Mouse (Mus musculus) 3134 (cell line): ENCODE data around the gene Rpl3l.
"Not testable (repeated sequence)": the region's sequence is repeated elsewhere in the genome, so short reads cannot be mapped to it uniquely, and the experiment has no call there.

Experiments used
- DNase-seq: peaks from one replicate; pipeline ENCODE4 v3.0.0-alpha.2; 2011; ENCODE audit warnings: low spot score; ENCODE audit not compliant: insufficient read length; ENCODE audit errors: extremely low read depth

The Rpl3l gene

GRCm38 (mm10) chr17:24718938-24719337 lies 8.7 kb upstream of the Rpl3l start:
- DNase-seq: not testable (repeated sequence)

GRCm38 (mm10) chr17:24719494-24720222 lies 8.0 kb upstream of the Rpl3l start:
- DNase-seq: peak; percentile 99

GRCm38 (mm10) chr17:24720616-24721015 lies 7.0 kb upstream of the Rpl3l start:
- DNase-seq: not testable (repeated sequence)

GRCm38 (mm10) chr17:24721383-24721955 lies 6.2 kb upstream of the Rpl3l start:
- DNase-seq: not testable (repeated sequence)

DNA sequence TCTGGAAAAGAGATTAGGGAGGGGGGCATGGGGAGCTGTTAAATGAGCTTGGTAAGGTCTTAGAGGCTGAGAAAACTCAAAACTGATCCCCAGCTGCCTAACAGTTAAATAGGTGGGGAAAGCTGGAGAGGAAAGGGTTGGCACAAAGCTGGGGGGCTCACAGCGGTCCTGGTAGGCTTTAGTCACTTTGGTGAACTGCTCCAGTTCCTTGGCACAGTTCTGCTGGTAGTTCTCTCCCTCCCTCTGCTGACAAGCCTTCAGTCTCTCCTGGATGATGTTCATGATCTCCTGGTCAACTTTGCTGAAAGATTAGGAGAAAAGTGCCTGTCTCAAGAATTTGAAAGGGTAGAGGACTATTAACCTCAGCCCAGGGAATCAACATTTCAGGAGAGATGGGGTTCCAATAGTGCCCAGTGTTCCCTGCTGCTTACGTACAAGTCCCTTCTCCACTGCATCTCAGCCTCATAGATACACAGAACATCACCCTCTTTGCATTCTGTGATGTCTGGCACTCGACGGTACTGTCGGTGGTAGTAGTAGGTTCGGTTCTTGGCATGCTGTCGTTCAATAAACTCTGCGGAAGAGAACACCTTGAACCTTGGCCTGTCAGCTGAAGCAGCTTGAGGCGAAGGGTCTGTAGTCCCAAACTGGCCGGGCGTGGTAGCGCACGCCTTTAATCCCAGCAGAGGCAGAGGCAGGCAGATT lies 5.2 kb upstream of the Rpl3l start:
- DNase-seq: peak; percentile 62

- no peak for DNase-seq
Measured at GRCm38 (mm10) chr17:24723122-24723880, 4.3 kb upstream of the Rpl3l start.

GRCm38 (mm10) chr17:24723881-24724180 lies 3.8 kb upstream of the Rpl3l start:
- DNase-seq: no peak

DNA sequence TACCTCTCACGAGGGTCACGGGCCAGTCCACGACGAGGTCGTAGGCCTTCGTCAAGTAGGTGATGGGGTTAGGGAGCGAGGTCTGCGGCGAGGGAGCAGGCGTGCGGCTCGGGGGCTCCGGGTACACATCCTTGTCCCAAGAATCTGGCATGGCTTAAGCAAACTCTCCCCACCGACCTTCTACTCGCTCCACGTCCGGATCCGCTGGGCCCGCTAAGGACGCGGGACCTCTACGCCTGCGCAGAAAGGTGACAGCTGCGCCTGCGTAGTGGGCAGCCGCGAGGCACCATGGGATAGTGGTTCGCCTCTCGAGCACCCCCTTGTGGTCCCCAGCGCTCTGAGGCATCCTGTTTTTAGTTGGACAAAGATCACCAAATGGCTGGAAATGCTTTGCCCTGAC lies 3.4 kb upstream of the Rpl3l start, which contains the start of gene Ndufb10:
Gene Ndufb10 (minus strand): TSS at position 295 of the 400 bp plus-strand sequence.
- peak; percentile 92 for DNase-seq

DNA sequence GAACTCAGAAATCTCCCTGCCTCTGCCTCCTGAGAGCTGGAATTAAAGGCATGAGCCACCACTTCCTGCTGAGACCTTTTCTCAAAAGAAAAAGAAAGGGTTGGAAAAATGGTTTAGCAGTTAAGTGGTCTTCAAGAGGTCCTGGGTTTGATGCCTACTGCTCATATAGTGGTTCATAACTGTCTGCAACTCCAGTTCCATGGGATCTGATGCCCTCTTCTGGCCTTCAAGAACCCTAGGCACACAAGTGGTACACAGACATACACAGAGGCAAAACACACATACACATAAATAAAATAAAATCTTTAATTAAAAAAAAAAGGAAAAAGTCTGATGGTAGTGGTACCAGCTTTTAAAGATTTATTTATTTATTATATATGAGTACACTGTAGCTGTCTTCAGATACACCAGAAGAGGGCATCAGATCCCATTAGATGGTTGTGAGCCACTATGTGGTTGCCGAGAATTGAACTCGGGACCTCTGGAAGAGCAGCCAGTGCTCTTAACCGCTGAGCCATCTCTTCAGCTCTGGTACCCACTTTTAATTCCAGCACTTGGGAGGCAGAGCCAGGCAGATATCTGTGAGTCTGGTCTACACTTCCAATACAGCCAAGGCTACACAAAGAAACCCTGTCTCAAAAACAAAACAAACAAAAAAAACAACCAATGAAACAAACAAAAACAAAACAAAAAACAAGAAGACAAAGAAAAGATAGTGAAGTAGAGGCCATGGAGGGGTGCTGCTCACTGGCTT lies 1.8 kb upstream of the Rpl3l start:
- DNase-seq: no peak

GRCm38 (mm10) chr17:24728184-24728583 lies 564 bp downstream of the Rpl3l start:
- no peak for DNase-seq

DNA sequence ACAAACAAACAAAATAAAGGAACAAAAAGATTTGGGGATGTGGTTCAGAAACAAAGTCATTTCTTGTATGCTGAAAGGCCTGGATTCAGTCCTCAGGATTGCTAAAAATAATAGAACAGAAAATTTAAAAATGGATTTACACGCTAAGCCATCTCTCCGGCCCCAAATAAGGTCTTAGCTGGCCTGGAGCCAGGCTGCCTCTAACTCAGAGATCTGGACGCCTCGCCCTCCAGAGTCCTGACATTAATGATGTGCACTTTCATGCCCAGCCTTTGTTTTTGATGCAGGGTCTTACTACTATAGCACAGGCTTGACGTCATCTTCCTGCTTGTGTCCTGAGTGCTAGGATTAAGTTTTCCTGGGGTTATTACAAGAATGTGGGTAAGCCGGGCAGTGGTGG lies 1.4 kb downstream of the Rpl3l start:
- DNase-seq: no peak

DNA sequence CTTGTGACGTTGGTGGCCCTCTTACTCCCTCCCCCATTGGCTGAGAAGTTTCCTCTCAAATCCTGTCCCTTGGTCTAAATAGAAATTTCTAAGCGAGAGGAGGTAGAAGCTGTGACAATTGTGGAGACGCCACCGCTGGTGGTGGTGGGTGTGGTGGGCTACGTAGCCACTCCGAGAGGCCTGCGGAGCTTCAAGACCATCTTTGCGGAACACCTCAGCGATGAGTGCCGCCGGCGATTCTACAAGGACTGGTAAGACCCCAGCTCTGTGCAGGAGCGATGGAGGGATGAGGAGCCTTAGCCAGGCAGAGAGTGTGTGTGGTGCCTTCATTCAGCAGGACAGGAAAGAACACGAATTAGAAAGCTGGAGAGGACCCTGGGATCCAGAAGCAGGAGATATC lies 3.2 kb downstream of the Rpl3l start:
- DNase-seq: no peak

GRCm38 (mm10) chr17:24732233-24732935 lies 4.8 kb downstream of the Rpl3l start:
- DNase-seq: no peak

DNA sequence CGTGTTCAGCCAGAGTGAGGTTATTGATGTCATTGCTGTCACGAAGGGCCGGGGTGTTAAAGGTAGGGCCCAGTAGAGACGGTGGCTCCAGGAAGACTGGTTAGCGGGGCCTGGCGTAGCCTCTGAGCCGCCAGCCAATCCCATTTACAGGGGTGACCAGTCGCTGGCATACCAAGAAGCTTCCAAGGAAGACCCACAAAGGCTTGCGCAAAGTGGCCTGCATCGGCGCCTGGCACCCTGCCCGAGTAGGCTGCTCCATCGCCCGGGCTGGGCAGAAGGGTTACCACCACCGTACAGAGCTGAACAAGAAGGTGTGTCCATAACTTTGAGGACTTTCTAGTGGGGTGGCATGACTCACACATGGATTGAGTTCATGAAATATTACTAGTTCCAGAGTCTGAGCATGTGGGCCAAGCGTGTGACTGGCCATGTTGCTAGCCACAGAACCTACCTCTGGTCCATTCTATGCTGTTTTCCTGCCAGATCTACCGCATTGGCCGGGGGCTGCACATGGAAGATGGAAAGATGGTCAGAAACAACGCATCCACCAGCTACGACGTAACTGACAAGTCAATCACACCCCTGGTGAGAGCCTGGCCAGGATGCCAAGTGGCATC lies 5.9 kb downstream of the Rpl3l start:
- peak; percentile 40 for DNase-seq

GRCm38 (mm10) chr17:24734513-24734912 lies 6.9 kb downstream of the Rpl3l start:
- DNase-seq: no peak

DNA sequence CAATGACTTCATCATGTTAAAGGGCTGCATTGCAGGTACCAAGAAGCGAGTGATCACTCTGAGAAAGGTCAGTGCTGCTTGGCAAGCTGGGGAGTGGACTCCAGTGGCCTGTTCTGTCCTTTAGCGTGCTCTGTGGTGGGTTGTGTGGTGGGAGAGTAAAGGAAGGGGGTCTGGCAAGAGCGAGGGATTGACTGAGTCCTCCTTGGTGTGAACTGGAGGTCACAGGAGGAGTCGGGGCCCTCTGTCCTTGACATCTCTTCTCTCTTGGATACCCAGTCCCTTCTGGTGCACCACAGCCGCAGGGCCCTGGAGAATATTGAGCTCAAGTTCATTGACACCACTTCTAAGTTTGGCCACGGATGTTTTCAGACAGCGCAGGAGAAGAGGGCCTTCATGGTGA lies 7.8 kb downstream of the Rpl3l start:
- DNase-seq: no peak

DNA sequence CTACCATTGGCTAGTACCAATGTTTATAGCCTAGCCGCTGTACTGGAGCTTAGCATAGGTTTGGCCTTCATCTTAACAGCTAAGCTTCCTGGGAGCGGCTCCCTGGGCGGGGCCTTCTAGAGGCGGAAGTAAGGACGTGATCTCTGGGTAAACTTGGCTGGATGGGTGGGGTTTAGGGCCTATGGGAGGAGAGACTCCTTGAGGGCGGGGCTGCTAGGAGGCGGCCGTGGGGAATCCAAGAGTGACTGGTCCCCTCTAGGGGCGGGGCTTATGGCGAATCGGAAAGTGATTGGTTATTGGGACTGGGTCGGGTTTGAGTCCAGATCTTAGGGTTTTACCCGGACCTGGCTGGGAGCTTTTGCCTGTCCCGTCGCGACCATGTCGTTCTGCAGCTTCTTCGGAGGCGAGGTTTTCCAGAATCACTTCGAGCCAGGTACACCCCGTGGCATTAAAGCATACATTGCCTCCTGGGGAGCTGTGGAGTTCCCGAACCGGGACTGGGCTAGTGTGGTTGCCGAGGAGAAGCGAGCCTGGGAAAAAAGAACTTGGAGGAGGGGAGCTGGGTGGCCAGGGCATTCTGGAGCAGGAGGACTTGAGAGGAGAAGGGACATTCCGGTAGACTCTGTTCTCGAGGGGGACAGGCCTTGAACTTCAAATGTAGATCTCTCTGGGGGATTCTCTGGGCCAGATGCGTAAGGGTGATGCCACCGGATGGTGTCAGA lies 8.9 kb downstream of the Rpl3l start, which contains the start of gene Msrb1:
Gene Msrb1 (plus strand): TSS at position 313 of the 722 bp plus-strand sequence.
- peak; percentile 94 for DNase-seq

GRCm38 (mm10) chr17:24737135-24737810 lies 9.7 kb downstream of the Rpl3l start:
- DNase-seq: no peak
